Mouse (Mus musculus) cerebellum, postnatal 4 days (tissue): ENCODE measurements around the gene Serpina3a.
A peak's percentile ranks its signal among the peaks of the same experiment; 100 is the strongest.
"Not testable (repeated sequence)": the region's sequence is repeated elsewhere in the genome, so short reads cannot be mapped to it uniquely, and the experiment has no call there.

Experiments used
- DNase-seq, 2 experiments: peaks; one replicate each; pipeline ENCODE4 v3.0.0; 2022; ENCODE audit warnings: low spot score in 2 of 2, mixed read lengths in 1 of 2

Gene Serpina3a

GRCm38 (mm10) chr12:104112333-104112732 is at the start of gene Serpina3a:
Gene Serpina3a, plus strand, starts transcription at chr12:104112724.
- DNase-seq: not testable (repeated sequence)

- no peak for DNase-seq
Observed at GRCm38 (mm10) chr12:104064532-104064931, 48.0 kb upstream of the Serpina3a start.

GRCm38 (mm10) chr12:104064996-104065395 is 47.5 kb upstream of the Serpina3a start:
- no peak for DNase-seq

- DNase-seq: peak; percentile 49 to 71
Observed at GRCm38 (mm10) chr12:104066241-104066640, 46.3 kb upstream of the Serpina3a start.

- DNase-seq: peak in 1 of 2 experiments; percentile 57
Observed at GRCm38 (mm10) chr12:104067549-104067948, 45.0 kb upstream of the Serpina3a start.

GRCm38 (mm10) chr12:104069620-104070019 is 42.9 kb upstream of the Serpina3a start:
- peak; percentile 60 to 84 for DNase-seq

GRCm38 (mm10) chr12:104071708-104072107 is 40.8 kb upstream of the Serpina3a start:
- DNase-seq: no peak

GRCm38 (mm10) chr12:104072286-104072685 is 40.2 kb upstream of the Serpina3a start:
- DNase-seq: no peak

GRCm38 (mm10) chr12:104090119-104090518 is 22.4 kb upstream of the Serpina3a start:
- DNase-seq: no peak

- no peak for DNase-seq
Observed at GRCm38 (mm10) chr12:104091303-104091702, 21.2 kb upstream of the Serpina3a start.

GRCm38 (mm10) chr12:104100768-104101167 is 11.8 kb upstream of the Serpina3a start, which contains the start of gene Serpina5:
Gene Serpina5, plus strand, starts transcription at chr12:104101113.
- no peak for DNase-seq

- DNase-seq: no peak
Observed at GRCm38 (mm10) chr12:104105847-104106246, 6.7 kb upstream of the Serpina3a start.

- no peak for DNase-seq
Observed at GRCm38 (mm10) chr12:104106919-104107318, 5.6 kb upstream of the Serpina3a start.

- DNase-seq: no peak
Observed at GRCm38 (mm10) chr12:104108507-104108906, 4.0 kb upstream of the Serpina3a start.

- DNase-seq: no peak
Observed at GRCm38 (mm10) chr12:104114921-104115579, 2.5 kb downstream of the Serpina3a start.

GRCm38 (mm10) chr12:104123097-104123496 is 10.6 kb downstream of the Serpina3a start:
- DNase-seq: no peak

- DNase-seq: no peak
Observed at GRCm38 (mm10) chr12:104123996-104124395, 11.5 kb downstream of the Serpina3a start.

- no peak for DNase-seq
Observed at GRCm38 (mm10) chr12:104125021-104125560, 12.6 kb downstream of the Serpina3a start.

GRCm38 (mm10) chr12:104127696-104128095 is 15.2 kb downstream of the Serpina3a start, which contains the start of gene Serpina3b:
Gene Serpina3b, plus strand, starts transcription at chr12:104127996.
- no peak for DNase-seq

- no peak for DNase-seq
Observed at GRCm38 (mm10) chr12:104131041-104131440, 18.5 kb downstream of the Serpina3a start.

- no peak for DNase-seq
Observed at GRCm38 (mm10) chr12:104138216-104138615, 25.7 kb downstream of the Serpina3a start.

GRCm38 (mm10) chr12:104140543-104141103 is 28.1 kb downstream of the Serpina3a start:
- DNase-seq: no peak

- no peak for DNase-seq
Observed at GRCm38 (mm10) chr12:104141506-104141905, 29.0 kb downstream of the Serpina3a start.
